Mouse (Mus musculus) forebrain, embryonic 15.5 days (tissue): ENCODE measurements around the gene Eva1b. TPM values are rescaled to one million over a fixed set of nuclear protein-coding genes. Genes with fewer than 3 reads are reported as not detected.

Experiments used
- ATAC-seq: fragments of 200-750 bp; cut with Nextera tagmentation; replicated peaks from 2 replicates; pipeline ENCODE4 v1.8.0; 2017; ENCODE audit warnings: mild to moderate bottlenecking, moderate TSS enrichment, moderate library complexity
- H3K27ac ChIP-seq: fragments of 300-500 bp; sonication (generic); replicated peaks from 2 replicates; pipeline ENCODE4 v1.5.1; 2015; ENCODE audit warnings: mild to moderate bottlenecking, inconsistent platforms
- H3K27me3 ChIP-seq: fragments of 300-500 bp; sonication (generic); 2 replicates; pipeline ENCODE4 v1.6.1; 2015; ENCODE audit warnings: inconsistent platforms
- H3K36me3 ChIP-seq: fragments of 300-500 bp; sonication (generic); 2 replicates; pipeline ENCODE4 v1.6.1; 2015; ENCODE audit warnings: mild to moderate bottlenecking, inconsistent platforms
- H3K4me1 ChIP-seq: fragments of 300-500 bp; sonication (generic); 2 replicates; pipeline ENCODE4 v1.6.1; 2015; ENCODE audit warnings: inconsistent platforms
- H3K4me2 ChIP-seq: fragments of 300-500 bp; sonication (generic); replicated peaks from 2 replicates; pipeline ENCODE4 v1.6.1; 2015; ENCODE audit warnings: mild to moderate bottlenecking, inconsistent platforms
- H3K4me3 ChIP-seq: fragments of 300-500 bp; sonication (generic); 2 replicates; pipeline ENCODE4 v1.5.1; 2015; ENCODE audit warnings: mild to moderate bottlenecking, inconsistent platforms
- H3K9ac ChIP-seq: fragments of 300-500 bp; sonication (generic); replicated peaks from 2 replicates; pipeline ENCODE4 v1.6.1; 2015; ENCODE audit warnings: mild to moderate bottlenecking, inconsistent platforms
- H3K9me3 ChIP-seq: fragments of 300-500 bp; sonication (generic); 2 replicates; pipeline ENCODE4 v1.6.1; 2016; ENCODE audit warnings: inconsistent platforms
- WGBS: fragments of 180-500 bp; shearing (Covaris S2); methylation state at CpG from one replicate; pipeline ENCODE4 v1.1.7; 2015; ENCODE audit warnings: mixed read lengths; 5-methylcytosine and 5-hydroxymethylcytosine counted together
- polyA plus RNA-seq: library from polyadenylated mRNA; unstranded; fragments of >200 nt; fragmentation: Nextera tagmentation; extraction: Ambion mirVana; gene quantifications from 2 replicates; pipeline ENCODE4 v1.2.1, GENCODE M21; 2015

Gene Eva1b
- polyA plus RNA-seq: 9.2 and 10.1 TPM in 2 replicates

- H3K36me3 ChIP-seq: no peaks in the 10 kb centered on the region
- peaks cover 18% of the 10 kb centered on the region for H3K4me1 ChIP-seq
- no peaks in the 10 kb centered on the region for H3K9me3 ChIP-seq
- H3K27ac ChIP-seq: no peak within 1 kb of the TSS
- H3K4me2 ChIP-seq: peak within 1 kb of the TSS; percentile 75
- 3% methylated on average over 24 of the region's 24 CpGs for WGBS
- H3K9ac ChIP-seq: peak within 1 kb of the TSS; percentile 44
- H3K27me3 ChIP-seq: peaks cover 33% of the 10 kb centered on the region
- ATAC-seq: no peak
- peak within 1 kb of the TSS; percentile 41 for H3K4me3 ChIP-seq
These were observed at the start of gene Eva1b for GRCm38 (mm10) chr4:126147533-126148160. Gene Eva1b (plus strand): TSS chr4:126147744.

- H3K27me3 ChIP-seq: no peaks in the 10 kb centered on the region
- H3K36me3 ChIP-seq: no peaks in the 10 kb centered on the region
- peaks cover 44% of the 10 kb centered on the region for H3K4me1 ChIP-seq
- no peak overlapping the region for H3K4me3 ChIP-seq
- no peak overlapping the region for H3K9ac ChIP-seq
- no peaks in the 10 kb centered on the region for H3K9me3 ChIP-seq
- ATAC-seq: no peak
- H3K4me2 ChIP-seq: no peak overlapping the region
- 97% methylated on average over 3 of the region's 3 CpGs for WGBS
- no peak overlapping the region for H3K27ac ChIP-seq
These were observed 48.2 kb upstream of the Eva1b start for GRCm38 (mm10) chr4:126099365-126099764.

DNA sequence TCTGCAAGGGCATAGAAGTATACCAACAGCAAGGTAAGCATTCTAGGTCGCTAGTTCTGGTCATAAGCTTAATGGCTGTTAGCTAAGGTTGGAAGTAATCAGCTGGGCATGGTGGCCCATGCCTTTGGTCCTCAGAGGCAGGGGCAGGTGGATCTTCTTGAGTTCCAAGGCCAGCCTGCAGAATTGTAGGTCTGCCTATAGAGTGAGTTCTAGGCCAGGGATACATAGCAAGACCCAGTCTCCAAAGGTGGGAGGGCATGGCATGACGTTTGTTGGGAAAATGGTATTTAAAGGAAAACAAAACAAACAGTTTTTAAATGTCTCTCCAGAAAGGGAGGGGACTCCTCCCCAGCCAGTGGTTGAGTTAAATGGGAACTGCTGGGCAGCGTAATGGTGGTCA, 46.8 kb upstream of the Eva1b start:
- no peaks in the 10 kb centered on the region for H3K9me3 ChIP-seq
- H3K9ac ChIP-seq: no peak overlapping the region
- no peaks in the 10 kb centered on the region for H3K27me3 ChIP-seq
- ATAC-seq: no peak
- H3K4me2 ChIP-seq: no peak overlapping the region
- H3K4me1 ChIP-seq: peaks cover 58% of the 10 kb centered on the region
- no peak overlapping the region for H3K4me3 ChIP-seq
- 86% methylated on average over 3 of the region's 3 CpGs for WGBS
- no peak overlapping the region for H3K27ac ChIP-seq
- no peaks in the 10 kb centered on the region for H3K36me3 ChIP-seq

GRCm38 (mm10) chr4:126102061-126102841, 45.3 kb upstream of the Eva1b start:
- no peaks in the 10 kb centered on the region for H3K9me3 ChIP-seq

GRCm38 (mm10) chr4:126103057-126103581, 44.4 kb upstream of the Eva1b start:
- Histone ChIP-seq H3K9ac (peak overlapping the region; percentile 17; the same call in 1 of the 2 replicates), H3K4me3 (peak overlapping the region; percentile 84), H3K4me1 (peaks cover 64% of the 10 kb centered on the region), H3K36me3 (no peaks in the 10 kb centered on the region), H3K9me3 (no peaks in the 10 kb centered on the region), H3K4me2 (peak overlapping the region; percentile 53), H3K27ac (peak overlapping the region; percentile 80), H3K27me3 (no peaks in the 10 kb centered on the region)
- ATAC-seq: peak; percentile 44; the same call in 1 of the 2 replicates
- 1% methylated on average over 15 of the region's 15 CpGs for WGBS

More at GRCm38 (mm10) chr4:126102061-126102841, 45.3 kb upstream of the Eva1b start:
- H3K4me1 ChIP-seq: peaks cover 62% of the 10 kb centered on the region
- H3K27me3 ChIP-seq: no peaks in the 10 kb centered on the region
- H3K36me3 ChIP-seq: no peaks in the 10 kb centered on the region
- ATAC-seq: no peak
- H3K9ac ChIP-seq: no peak overlapping the region
- peak overlapping the region; percentile 84; the same call in 1 of the 2 replicates for H3K4me3 ChIP-seq
- peak overlapping the region; percentile 80 for H3K27ac ChIP-seq
- peak overlapping the region; percentile 53 for H3K4me2 ChIP-seq
- WGBS: 36% methylated on average over 7 of the region's 7 CpGs

- no peaks in the 10 kb centered on the region for H3K27me3 ChIP-seq
- H3K27ac ChIP-seq: peak within 1 kb of the TSS; percentile 80
- WGBS: under 1% methylated on average over 34 of the region's 34 CpGs
- H3K36me3 ChIP-seq: no peaks in the 10 kb centered on the region
- H3K4me1 ChIP-seq: peaks cover 69% of the 10 kb centered on the region
- ATAC-seq: peak; percentile 97
- H3K9me3 ChIP-seq: no peaks in the 10 kb centered on the region
- peak within 1 kb of the TSS; percentile 80 for H3K9ac ChIP-seq
- peak within 1 kb of the TSS; percentile 93 for H3K4me2 ChIP-seq
- H3K4me3 ChIP-seq: peak within 1 kb of the TSS; percentile 84
These were observed 43.9 kb upstream of the Eva1b start, which contains the start of gene Stk40 for GRCm38 (mm10) chr4:126103590-126104068. Gene Stk40 (plus strand): TSS chr4:126103957.

DNA sequence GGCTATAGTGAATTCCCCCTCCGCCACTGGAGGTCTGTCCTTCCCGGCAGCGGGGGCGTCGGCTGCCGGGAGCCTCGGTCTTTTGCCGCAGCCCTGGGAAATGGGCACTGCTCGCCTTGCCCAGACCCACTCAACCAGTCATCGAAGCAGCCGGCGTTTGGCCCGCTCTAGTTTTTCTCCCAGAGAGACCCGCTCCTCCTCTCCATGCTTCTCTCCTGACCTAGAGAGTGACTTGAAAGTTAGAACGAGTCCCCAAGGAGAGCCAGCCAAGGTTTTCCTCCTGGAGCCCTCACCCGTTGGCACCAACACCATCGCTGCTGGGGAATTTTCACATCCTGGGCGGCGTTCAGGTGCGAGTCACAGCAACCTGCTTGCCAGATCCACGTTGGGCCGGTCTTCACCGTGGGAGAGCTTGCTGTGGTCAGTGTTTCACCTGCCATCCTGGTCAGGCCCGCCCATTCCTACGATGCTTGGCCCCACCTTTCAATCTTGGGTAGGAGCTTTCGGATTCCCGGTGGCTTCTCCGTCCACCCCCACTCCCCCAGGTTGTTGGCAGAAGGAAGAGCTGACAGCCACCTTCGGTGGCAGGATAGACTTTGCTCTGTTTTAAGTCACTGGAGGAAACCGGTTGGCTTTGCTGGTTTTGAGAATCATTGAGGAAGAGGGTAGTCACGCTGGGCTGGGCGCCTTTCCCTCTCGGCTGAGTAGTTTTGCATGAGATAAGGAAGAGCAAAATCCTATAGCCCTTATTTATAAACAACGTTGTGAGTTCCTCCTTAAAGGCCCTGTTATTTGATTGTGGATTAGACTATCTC, 43.1 kb upstream of the Eva1b start:
- WGBS: 3% methylated on average over 34 of the region's 34 CpGs
- peak; percentile 21; the same call in 1 of the 2 replicates for ATAC-seq
- Histone ChIP-seq H3K27me3 (no peaks in the 10 kb centered on the region), H3K4me1 (peaks cover 66% of the 10 kb centered on the region), H3K4me2 (peak overlapping the region; percentile 93), H3K27ac (peak overlapping the region; percentile 60), H3K9ac (peak overlapping the region; percentile 80), H3K9me3 (no peaks in the 10 kb centered on the region), H3K4me3 (peak overlapping the region; percentile 84), H3K36me3 (no peaks in the 10 kb centered on the region)

DNA sequence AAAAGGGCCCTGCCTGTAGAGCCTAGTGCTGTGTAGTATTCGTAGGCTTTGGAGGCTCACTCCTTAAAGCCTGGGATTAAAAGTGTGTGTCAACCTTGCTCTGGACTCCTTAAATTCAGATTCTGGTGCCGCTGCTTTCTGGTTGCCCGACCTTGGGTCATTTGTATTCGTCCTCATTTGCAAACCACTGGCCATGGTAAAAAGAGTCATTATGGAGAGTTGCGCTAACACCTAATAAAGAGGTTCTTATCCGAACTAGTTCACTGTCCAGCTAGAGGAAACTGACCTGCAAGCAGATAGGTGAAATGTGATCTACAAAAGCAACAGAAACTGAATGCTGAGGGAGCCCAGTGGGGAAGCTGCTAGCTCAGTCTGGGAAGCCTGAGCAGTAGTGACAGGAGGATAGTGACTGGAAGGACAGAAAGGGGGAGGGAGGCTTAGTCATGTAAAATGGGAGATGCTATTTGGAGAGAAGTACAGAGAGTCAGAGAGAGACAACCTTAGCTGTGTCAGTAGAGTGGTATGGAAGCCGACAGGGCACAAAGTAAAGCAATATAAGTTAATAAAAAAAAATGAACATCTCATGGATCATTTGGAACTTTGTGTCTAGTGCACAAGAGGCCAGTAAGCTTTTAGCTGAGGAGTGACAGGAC, 42.3 kb upstream of the Eva1b start:
- Histone ChIP-seq H3K9me3 (no peaks in the 10 kb centered on the region), H3K4me2 (peak overlapping the region; percentile 93), H3K27ac (no peak overlapping the region), H3K27me3 (no peaks in the 10 kb centered on the region), H3K4me1 (peaks cover 66% of the 10 kb centered on the region), H3K4me3 (peak overlapping the region; percentile 84), H3K36me3 (no peaks in the 10 kb centered on the region), H3K9ac (0 out of 2 replicates have a peak overlapping the region, but pooled peaks have one; percentile 80)
- no peak for ATAC-seq
- WGBS: 51% methylated on average over 7 of the region's 7 CpGs

DNA sequence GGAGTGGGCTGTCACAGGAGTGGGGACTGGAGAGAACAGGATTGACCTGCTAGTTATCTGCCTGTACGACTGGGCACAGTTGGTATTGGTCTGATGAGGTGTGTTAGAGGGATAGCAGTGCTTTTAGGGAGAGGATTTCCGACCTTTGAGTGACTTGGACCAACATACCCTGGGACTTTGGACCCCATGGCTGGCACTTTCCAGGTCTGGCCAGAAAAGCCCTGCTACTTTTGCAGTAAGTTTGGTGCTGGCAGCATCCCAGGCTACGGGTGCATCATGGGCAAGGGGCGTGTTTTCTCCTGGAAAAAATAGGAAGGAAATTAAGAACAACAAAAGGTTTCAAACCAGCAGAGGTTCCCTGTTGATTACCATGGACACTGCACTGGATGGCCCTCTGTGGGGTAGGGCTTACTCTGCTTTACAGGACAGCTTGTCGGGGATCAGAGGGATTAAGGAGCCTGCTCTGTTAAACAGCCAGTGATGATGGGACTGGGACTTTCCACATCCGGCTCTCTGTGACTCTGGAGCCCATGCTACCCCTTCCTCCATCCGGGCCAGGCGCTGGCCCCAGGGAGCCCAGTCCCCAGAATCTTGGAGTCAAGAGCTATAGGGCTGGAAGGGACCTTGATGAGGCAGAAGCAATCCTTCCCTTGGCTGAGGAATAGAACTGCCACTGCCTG, 39.3 kb upstream of the Eva1b start:
- Histone ChIP-seq H3K9ac (no peak overlapping the region), H3K4me1 (peaks cover 58% of the 10 kb centered on the region)

DNA sequence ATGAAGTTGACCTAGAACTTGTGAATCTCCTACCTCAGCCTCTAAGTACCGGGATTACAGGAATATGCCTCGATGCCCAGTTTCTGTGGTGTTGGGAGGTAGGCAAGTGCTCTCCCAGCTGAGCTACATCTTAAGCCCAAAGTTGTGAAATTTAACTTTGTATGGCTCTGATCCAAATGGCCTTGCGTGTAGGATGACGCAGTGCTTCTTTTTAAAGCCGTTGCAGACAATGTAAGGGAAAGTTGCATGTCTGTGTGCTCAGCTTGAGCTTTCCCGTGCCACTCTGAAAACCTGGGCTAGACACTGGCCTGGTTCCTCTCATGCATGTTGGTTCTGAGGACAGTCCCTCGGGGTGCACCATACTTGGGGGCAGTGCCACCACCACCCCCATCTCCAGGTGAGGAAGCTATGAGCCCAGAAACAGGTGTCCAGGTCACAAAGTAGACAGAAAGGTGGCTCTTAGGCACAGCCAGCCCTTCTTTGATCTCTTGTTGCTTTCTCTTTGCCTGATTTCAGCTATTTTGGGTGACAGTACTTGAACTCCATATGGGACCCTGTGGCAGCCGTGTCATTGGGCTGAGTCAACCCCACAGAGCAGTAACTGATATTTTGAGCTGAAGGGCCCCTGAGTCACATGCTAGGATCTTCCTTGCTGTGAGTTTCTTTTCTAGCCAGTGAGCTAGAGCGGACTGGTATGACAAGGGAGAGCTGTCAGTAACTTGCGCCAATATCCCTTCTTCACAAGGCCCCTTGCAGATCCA, 37.8 kb upstream of the Eva1b start:
- Histone ChIP-seq H3K27me3 (no peaks in the 10 kb centered on the region), H3K4me3 (no peak overlapping the region), H3K9me3 (no peaks in the 10 kb centered on the region), H3K36me3 (no peaks in the 10 kb centered on the region), H3K4me1 (peaks cover 51% of the 10 kb centered on the region), H3K9ac (no peak overlapping the region), H3K27ac (peak overlapping the region; percentile 66), H3K4me2 (no peak overlapping the region)
- 78% methylated on average over 10 of the region's 10 CpGs for WGBS
- ATAC-seq: no peak

More for the DNA sequence above, 39.3 kb upstream of the Eva1b start:
- Histone ChIP-seq H3K4me3 (no peak overlapping the region), H3K9me3 (no peaks in the 10 kb centered on the region), H3K27ac (no peak overlapping the region), H3K27me3 (no peaks in the 10 kb centered on the region), H3K36me3 (no peaks in the 10 kb centered on the region), H3K4me2 (no peak overlapping the region)
- no peak for ATAC-seq
- WGBS: 27% methylated on average over 8 of the region's 8 CpGs
